Mouse (Mus musculus): ENCODE data around the gene Trim28. TPM values are rescaled to one million over a fixed set of nuclear protein-coding genes. Genes with fewer than 3 reads are reported as not detected.

Trim28 gene
- 116 and 131 TPM in 2 replicates for polyA plus RNA-seq (2015; fragmentation: Nextera tagmentation; extraction: Ambion mirVana)

- H3K27ac ChIP-seq (ENCODE audit: low read length), result no peak within 1 kb of the TSS
- no peak for ATAC-seq
- H3K4me3 ChIP-seq (ENCODE audit: low read length), result no peak within 1 kb of the TSS
- H3K9me3 ChIP-seq (ENCODE audit: control insufficient read depth, low read length), result no peaks in the 10 kb centered on the region
- H3K4me2 ChIP-seq (ENCODE audit: low read depth, low read length), result no peak within 1 kb of the TSS
- no peak within 1 kb of the TSS for H3K9ac ChIP-seq (ENCODE audit: low read depth, low read length)
- H3K27me3 ChIP-seq (replicated peaks; ENCODE audit: control insufficient read depth, insufficient read depth, low read length), result no peaks in the 10 kb centered on the region
- no peaks in the 10 kb centered on the region for H3K36me3 ChIP-seq (ENCODE audit: control insufficient read depth, insufficient read depth, low read length)
- H3K4me1 ChIP-seq (ENCODE audit: control insufficient read depth, insufficient read depth, low read length), result no peaks in the 10 kb centered on the region
- 86% methylated on average over 3 of the region's 3 CpGs for WGBS
Observed at GRCm38 (mm10) chr7:12998851-12999250, at the start of gene Trim28. TSS of gene Trim28 (plus strand) at chr7:12999114.

- Histone ChIP-seq H3K4me3 (ENCODE audit: low read length) (peak overlapping the region; percentile 52), H3K9me3 (ENCODE audit: control insufficient read depth, low read length) (no peaks in the 10 kb centered on the region), H3K36me3 (ENCODE audit: control insufficient read depth, insufficient read depth, low read length) (no peaks in the 10 kb centered on the region), H3K27ac (ENCODE audit: low read length) (peak overlapping the region; percentile 89), H3K4me1 (ENCODE audit: control insufficient read depth, insufficient read depth, low read length) (peaks cover 10% of the 10 kb centered on the region), H3K27me3 (replicated peaks; ENCODE audit: control insufficient read depth, insufficient read depth, low read length) (no peaks in the 10 kb centered on the region), H3K4me2 (ENCODE audit: low read depth, low read length) (peak overlapping the region; percentile 88), H3K9ac (ENCODE audit: low read depth, low read length) (peak overlapping the region; percentile 77)
- 4% methylated on average over 16 of the region's 16 CpGs for WGBS
- peak; percentile 78 for ATAC-seq
Observed at GRCm38 (mm10) chr7:12949872-12950229, 49.1 kb upstream of the Trim28 start.

- whole genome bisulfite sequencing, result 46% methylated on average over 3 of the region's 3 CpGs
- H3K4me3 ChIP-seq (ENCODE audit: low read length), result no peak overlapping the region
- H3K4me1 ChIP-seq (ENCODE audit: control insufficient read depth, insufficient read depth, low read length), result peaks cover 6% of the 10 kb centered on the region
- H3K9ac ChIP-seq (ENCODE audit: low read depth, low read length), result no peak overlapping the region
- no peaks in the 10 kb centered on the region for H3K36me3 ChIP-seq (ENCODE audit: control insufficient read depth, insufficient read depth, low read length)
- no peaks in the 10 kb centered on the region for H3K27me3 ChIP-seq (replicated peaks; ENCODE audit: control insufficient read depth, insufficient read depth, low read length)
- H3K9me3 ChIP-seq (ENCODE audit: control insufficient read depth, low read length), result no peaks in the 10 kb centered on the region
- no peak for ATAC-seq
- H3K4me2 ChIP-seq (ENCODE audit: low read depth, low read length), result no peak overlapping the region
- H3K27ac ChIP-seq (ENCODE audit: low read length), result no peak overlapping the region
Observed at GRCm38 (mm10) chr7:12954896-12955295, 44.0 kb upstream of the Trim28 start.

- H3K9me3 ChIP-seq (ENCODE audit: control insufficient read depth, low read length), result no peaks in the 10 kb centered on the region
- H3K4me3 ChIP-seq (ENCODE audit: low read length), result no peak overlapping the region
- ATAC-seq, result no peak
- H3K27me3 ChIP-seq (replicated peaks; ENCODE audit: control insufficient read depth, insufficient read depth, low read length), result no peaks in the 10 kb centered on the region
- no peaks in the 10 kb centered on the region for H3K36me3 ChIP-seq (ENCODE audit: control insufficient read depth, insufficient read depth, low read length)
- H3K27ac ChIP-seq (ENCODE audit: low read length), result no peak overlapping the region
- H3K9ac ChIP-seq (ENCODE audit: low read depth, low read length), result no peak overlapping the region
- no peaks in the 10 kb centered on the region for H3K4me1 ChIP-seq (ENCODE audit: control insufficient read depth, insufficient read depth, low read length)
- WGBS, result 78% methylated on average over 5 of the region's 5 CpGs
- no peak overlapping the region for H3K4me2 ChIP-seq (ENCODE audit: low read depth, low read length)
Observed at GRCm38 (mm10) chr7:12957511-12957910, 41.4 kb upstream of the Trim28 start.

- H3K36me3 ChIP-seq (ENCODE audit: control insufficient read depth, insufficient read depth, low read length), result no peaks in the 10 kb centered on the region
- H3K27ac ChIP-seq (ENCODE audit: low read length), result peak overlapping the region; percentile 66; the same call in 1 of the 2 replicates
- H3K27me3 ChIP-seq (replicated peaks; ENCODE audit: control insufficient read depth, insufficient read depth, low read length), result no peaks in the 10 kb centered on the region
- no peak overlapping the region for H3K4me3 ChIP-seq (ENCODE audit: low read length)
- no peak overlapping the region for H3K9ac ChIP-seq (ENCODE audit: low read depth, low read length)
- peak; percentile 82 for ATAC-seq
- WGBS, result 63% methylated on average over 4 of the region's 4 CpGs
- H3K4me2 ChIP-seq (ENCODE audit: low read depth, low read length), result no peak overlapping the region
- H3K4me1 ChIP-seq (ENCODE audit: control insufficient read depth, insufficient read depth, low read length), result no peaks in the 10 kb centered on the region
- H3K9me3 ChIP-seq (ENCODE audit: control insufficient read depth, low read length), result no peaks in the 10 kb centered on the region
Observed at GRCm38 (mm10) chr7:12958948-12959347, 40.0 kb upstream of the Trim28 start.

- H3K4me1 ChIP-seq (ENCODE audit: control insufficient read depth, insufficient read depth, low read length), result no peaks in the 10 kb centered on the region
- H3K9me3 ChIP-seq (ENCODE audit: control insufficient read depth, low read length), result no peaks in the 10 kb centered on the region
- no peaks in the 10 kb centered on the region for H3K27me3 ChIP-seq (replicated peaks; ENCODE audit: control insufficient read depth, insufficient read depth, low read length)
- H3K36me3 ChIP-seq (ENCODE audit: control insufficient read depth, insufficient read depth, low read length), result no peaks in the 10 kb centered on the region
- H3K27ac ChIP-seq (ENCODE audit: low read length), result peak overlapping the region; percentile 30; the same call in 1 of the 2 replicates
- H3K4me2 ChIP-seq (ENCODE audit: low read depth, low read length), result no peak overlapping the region
- WGBS, result 23% methylated on average over 4 of the region's 4 CpGs
- H3K9ac ChIP-seq (ENCODE audit: low read depth, low read length), result no peak overlapping the region
- no peak for ATAC-seq
- no peak overlapping the region for H3K4me3 ChIP-seq (ENCODE audit: low read length)
Observed at GRCm38 (mm10) chr7:12959718-12960117, 39.2 kb upstream of the Trim28 start.

GRCm38 (mm10) chr7:12961511-12962141 is 37.3 kb upstream of the Trim28 start:
- H3K9ac ChIP-seq (ENCODE audit: low read depth, low read length), result peak overlapping the region; percentile 68
- no peaks in the 10 kb centered on the region for H3K27me3 ChIP-seq (replicated peaks; ENCODE audit: control insufficient read depth, insufficient read depth, low read length)
- H3K36me3 ChIP-seq (ENCODE audit: control insufficient read depth, insufficient read depth, low read length), result no peaks in the 10 kb centered on the region
- WGBS, result 3% methylated on average over 29 of the region's 29 CpGs
- H3K4me1 ChIP-seq (ENCODE audit: control insufficient read depth, insufficient read depth, low read length), result peaks cover 6% of the 10 kb centered on the region
- H3K4me2 ChIP-seq (ENCODE audit: low read depth, low read length), result peak overlapping the region; percentile 62
- peak overlapping the region; percentile 54 for H3K4me3 ChIP-seq (ENCODE audit: low read length)
- peak; percentile 46 for ATAC-seq
- no peaks in the 10 kb centered on the region for H3K9me3 ChIP-seq (ENCODE audit: control insufficient read depth, low read length)
- peak overlapping the region; percentile 72 for H3K27ac ChIP-seq (ENCODE audit: low read length)

- Histone ChIP-seq H3K4me1 (ENCODE audit: control insufficient read depth, insufficient read depth, low read length) (peaks cover 14% of the 10 kb centered on the region), H3K4me3 (ENCODE audit: low read length) (peak within 1 kb of the TSS; percentile 85), H3K36me3 (ENCODE audit: control insufficient read depth, insufficient read depth, low read length) (peaks cover 7% of the 10 kb centered on the region; the same call in 1 of the 2 replicates), H3K9ac (ENCODE audit: low read depth, low read length) (peak within 1 kb of the TSS; percentile 95), H3K27ac (ENCODE audit: low read length) (peak within 1 kb of the TSS; percentile 94), H3K27me3 (replicated peaks; ENCODE audit: control insufficient read depth, insufficient read depth, low read length) (no peaks in the 10 kb centered on the region), H3K9me3 (ENCODE audit: control insufficient read depth, low read length) (no peaks in the 10 kb centered on the region), H3K4me2 (ENCODE audit: low read depth, low read length) (peak within 1 kb of the TSS; percentile 79)
- peak; percentile 95 for ATAC-seq
- under 1% methylated on average over 23 of the region's 23 CpGs for WGBS
Observed at GRCm38 (mm10) chr7:12965678-12966091, 33.2 kb upstream of the Trim28 start, which contains the start of gene Zfp324. TSS of gene Zfp324 (plus strand) at chr7:12965838.

- under 1% methylated on average over 29 of the region's 29 CpGs for WGBS
- H3K4me1 ChIP-seq (ENCODE audit: control insufficient read depth, insufficient read depth, low read length), result peaks cover 14% of the 10 kb centered on the region
- H3K4me3 ChIP-seq (ENCODE audit: low read length), result peak overlapping the region; percentile 85
- peak overlapping the region; percentile 95 for H3K9ac ChIP-seq (ENCODE audit: low read depth, low read length)
- peak overlapping the region; percentile 94 for H3K27ac ChIP-seq (ENCODE audit: low read length)
- H3K4me2 ChIP-seq (ENCODE audit: low read depth, low read length), result peak overlapping the region; percentile 79
- H3K36me3 ChIP-seq (ENCODE audit: control insufficient read depth, insufficient read depth, low read length), result peaks cover 13% of the 10 kb centered on the region
- no peaks in the 10 kb centered on the region for H3K27me3 ChIP-seq (replicated peaks; ENCODE audit: control insufficient read depth, insufficient read depth, low read length)
- H3K9me3 ChIP-seq (ENCODE audit: control insufficient read depth, low read length), result no peaks in the 10 kb centered on the region
- peak; percentile 85 for ATAC-seq
Observed at GRCm38 (mm10) chr7:12966104-12966845, 32.6 kb upstream of the Trim28 start.
